Mouse (Mus musculus): Measurements from ENCODE around the gene Cox15.

GRCm38 (mm10) chr19:43772311-43772710 lies 19.5 kb upstream of the Cox15 start:
- TF ChIP-seq POLR2A (IDR thresholded peaks at IDR 0.05; ENCODE audit: control insufficient read depth in 1 of 2, insufficient read depth in 1 of 2, low read depth in 1 of 2, low read length in 2 of 2, poor library complexity in 1 of 2) = no peak
- no peak for TF ChIP-seq CTCF (IDR thresholded peaks at IDR 0.05 in 2 of 3, conservative IDR thresholded peaks at IDR 0.05 in 1 of 3; ENCODE audit: control insufficient read depth in 1 of 3, insufficient read depth in 1 of 3, low read depth in 2 of 3, low read length in 3 of 3, poor library complexity in 1 of 3, severe bottlenecking in 1 of 3)
- no peak for TF ChIP-seq SIN3A (IDR thresholded peaks at IDR 0.05; ENCODE audit: low read length)
- no peak for TF ChIP-seq HCFC1 (IDR thresholded peaks at IDR 0.05; ENCODE audit: low read depth, low read length)
- no peak for TF ChIP-seq GATA1 (IDR thresholded peaks at IDR 0.05; ENCODE audit: low read depth, low read length)
- no peak for TF ChIP-seq TCF12 (IDR thresholded peaks at IDR 0.05; ENCODE audit: low read depth, low read length)
